Mouse (Mus musculus) heart, adult 8-10 months (tissue): ENCODE measurements around the gene Dclk2. TPM values are rescaled to one million over a fixed set of nuclear protein-coding genes. Genes with fewer than 3 reads are reported as not detected.

Experiments used
- DNase-seq: peaks from one replicate; pipeline ENCODE4 v3.0.0; 2022; ENCODE audit warnings: low spot score
- total RNA-seq, 4 experiments: library from RNA; stranded (reverse); gene quantifications; 2 replicates each; pipeline ENCODE4 v1.2.4; 2022

Gene Dclk2
- total RNA-seq, 4 experiments from 2014 or later = 0.84 to 1.7 (median 1.3) TPM

DNA sequence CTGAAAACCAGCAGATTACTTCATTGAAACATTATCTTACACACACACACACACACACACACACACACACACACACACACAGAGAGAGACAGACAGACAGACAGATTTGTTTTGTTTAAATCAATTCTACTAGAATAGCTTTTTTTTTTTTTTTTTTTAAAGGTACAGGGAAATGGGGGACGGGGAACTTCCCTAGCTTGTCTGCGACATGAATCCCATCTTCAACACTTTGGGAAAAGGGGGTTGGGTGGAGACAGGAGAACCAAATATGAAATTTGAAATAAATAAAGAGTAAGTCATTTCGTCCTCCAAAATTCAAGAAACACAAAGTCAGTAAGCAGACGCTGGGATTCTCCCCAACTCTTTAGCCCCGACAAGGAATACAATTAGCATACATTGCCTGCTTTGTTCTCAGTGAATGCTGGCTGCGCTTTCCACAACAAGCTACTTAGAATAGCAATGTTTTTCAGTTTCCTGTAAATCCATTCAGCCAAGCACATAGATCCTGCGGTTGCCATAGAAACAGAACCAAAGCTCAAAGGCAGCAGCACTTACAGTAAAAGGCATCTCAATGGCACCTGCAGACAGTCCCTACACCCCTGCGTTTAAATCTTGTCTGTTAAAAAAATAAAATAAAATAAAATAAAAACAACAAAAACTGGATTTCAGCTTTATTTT is 75.7 kb downstream of the Dclk2 start:
- DNase-seq = no peak

DNA sequence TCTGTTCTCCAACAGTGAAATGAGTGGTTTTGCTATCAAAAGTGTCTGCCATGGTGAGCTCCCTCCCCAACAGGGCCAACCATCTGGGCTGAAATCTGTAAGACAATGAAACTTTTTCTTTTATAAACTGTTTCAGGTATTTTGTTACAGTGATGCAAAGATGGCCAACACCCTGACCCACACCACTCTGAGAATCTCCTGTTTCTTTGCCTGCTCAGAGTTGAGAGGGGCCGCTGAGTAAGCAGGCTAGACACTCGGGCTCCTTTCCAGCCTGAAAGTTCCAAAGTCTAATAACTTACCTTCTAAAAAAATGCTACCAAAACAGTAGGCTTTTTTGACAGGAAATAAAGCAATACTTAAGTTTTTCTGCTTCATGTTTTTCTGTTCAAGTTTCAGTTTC is 78.2 kb downstream of the Dclk2 start:
- no peak for DNase-seq

DNA sequence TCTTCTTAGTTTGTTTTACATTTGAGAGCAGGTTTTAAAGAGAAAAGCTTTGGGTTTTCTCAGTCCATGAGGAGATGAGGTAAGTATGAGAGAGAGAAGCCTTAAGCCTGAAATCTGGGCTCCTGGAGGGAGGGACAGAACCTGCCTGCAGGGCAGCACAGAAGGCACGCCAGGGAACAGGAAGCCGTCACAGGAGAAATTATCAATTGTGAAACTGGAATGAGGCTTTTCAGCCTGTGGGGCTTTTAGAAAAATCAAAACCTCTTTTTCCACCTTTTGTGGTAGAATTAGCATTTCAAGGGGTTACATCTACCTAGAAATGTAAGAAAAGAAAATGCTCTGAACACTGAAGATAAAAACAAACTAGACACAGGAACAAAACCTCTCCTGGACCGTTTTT is 81.0 kb downstream of the Dclk2 start:
- no peak for DNase-seq

DNA sequence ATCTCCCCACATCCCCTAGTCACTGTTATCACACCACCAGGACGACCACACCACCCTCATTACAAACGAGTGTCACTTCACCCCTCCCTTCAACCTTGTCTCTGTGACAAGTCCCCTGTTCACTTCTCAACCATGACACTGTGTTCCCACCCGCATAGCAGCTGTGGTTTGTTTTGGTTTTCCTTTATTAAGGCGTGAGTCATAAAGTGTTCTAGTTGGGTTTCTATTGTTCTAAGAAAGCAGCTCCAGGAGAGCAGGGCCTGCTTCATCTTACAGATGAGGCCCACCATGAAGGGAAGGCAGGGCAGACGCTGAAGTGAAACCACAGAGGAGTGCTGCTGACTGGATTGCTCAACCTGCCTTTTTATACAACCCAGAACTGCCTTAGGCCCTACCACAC is 83.3 kb downstream of the Dclk2 start:
- no peak for DNase-seq

DNA sequence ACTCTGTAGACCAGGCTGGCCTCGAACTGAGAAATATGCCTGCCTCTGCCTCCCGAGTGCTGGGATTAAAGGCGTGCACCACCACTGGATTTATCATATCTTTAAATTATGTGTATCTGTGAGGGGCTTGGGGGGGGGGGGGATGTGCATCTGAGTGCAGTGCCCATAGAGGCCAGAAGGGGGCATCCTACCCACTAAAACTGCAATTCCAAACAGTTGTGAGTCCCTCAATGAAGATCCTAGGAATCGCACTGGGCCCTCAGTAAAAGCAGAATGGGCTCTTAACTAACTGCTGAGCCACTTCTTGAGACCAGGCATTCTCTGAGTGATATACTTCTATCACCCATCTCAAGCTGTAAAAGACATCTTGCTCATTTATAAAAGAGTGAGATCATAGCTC is 85.5 kb downstream of the Dclk2 start:
- no peak for DNase-seq

DNA sequence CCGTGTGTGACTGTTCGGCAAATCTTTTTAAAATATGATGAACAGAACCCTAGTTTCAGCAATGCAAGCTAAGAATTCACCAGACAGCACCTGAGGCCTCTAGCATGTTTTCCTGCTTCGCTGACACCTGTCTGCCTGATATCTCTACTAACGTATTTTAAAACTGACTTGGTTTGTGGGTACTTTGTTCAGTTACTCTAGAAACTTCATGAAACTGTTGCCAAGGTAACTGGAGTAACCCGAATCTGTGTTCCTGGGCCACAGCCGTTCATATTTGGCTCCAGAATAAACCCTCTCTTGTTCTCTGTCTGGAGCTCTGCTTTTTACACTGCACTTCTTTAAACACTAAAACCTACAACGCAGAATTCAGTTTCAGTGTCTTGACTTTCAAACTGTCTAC is 86.3 kb downstream of the Dclk2 start:
- no peak for DNase-seq

DNA sequence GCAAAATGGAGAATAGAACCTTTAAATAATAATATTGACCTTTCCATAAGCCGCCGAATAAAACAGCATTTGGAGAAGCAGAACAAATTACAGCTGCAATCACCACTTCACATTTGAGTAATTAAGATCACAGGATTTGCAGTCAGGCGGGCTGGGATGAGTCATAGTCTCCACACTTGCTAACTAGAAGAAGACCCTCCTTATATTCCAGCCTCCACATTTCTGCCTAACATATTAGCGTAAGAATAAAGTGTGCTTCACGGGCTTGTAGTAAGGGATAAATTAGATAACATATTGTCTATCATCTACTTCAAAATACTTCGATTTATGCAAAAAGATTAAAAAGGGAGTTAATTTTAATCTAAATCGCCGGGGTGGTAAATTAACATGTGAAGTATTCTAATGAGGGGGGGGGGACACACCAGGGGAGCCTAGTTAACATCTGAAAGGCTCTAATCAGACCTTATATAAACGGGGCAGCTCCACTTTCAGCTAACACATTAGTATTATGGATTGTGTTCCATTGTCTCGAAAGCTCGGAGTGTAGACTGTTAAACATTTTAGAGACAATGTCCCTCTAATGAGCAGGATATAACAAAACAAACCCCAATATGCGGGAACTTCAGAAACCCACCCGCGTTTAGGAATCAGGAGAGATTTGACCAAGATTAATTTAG is 87.9 kb downstream of the Dclk2 start:
- no peak for DNase-seq

DNA sequence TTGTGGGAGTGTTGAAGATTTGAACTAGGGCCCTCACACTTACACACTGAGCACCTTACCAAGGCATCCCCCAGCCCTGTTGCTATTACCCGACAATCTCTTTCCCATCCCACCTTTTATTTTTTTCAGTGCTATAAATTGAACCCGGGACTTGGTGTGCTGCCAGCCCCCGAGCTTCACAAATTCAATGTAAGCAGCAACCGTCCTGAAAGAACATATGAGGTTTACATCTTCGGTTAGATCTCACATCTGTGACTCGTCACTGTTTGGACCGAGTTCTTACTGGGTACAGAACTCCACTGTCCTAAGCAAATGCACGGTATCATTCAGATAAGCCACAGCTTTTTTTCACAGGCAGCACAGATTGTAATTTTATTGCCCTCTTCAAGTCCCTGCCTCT is 88.5 kb downstream of the Dclk2 start:
- no peak for DNase-seq

DNA sequence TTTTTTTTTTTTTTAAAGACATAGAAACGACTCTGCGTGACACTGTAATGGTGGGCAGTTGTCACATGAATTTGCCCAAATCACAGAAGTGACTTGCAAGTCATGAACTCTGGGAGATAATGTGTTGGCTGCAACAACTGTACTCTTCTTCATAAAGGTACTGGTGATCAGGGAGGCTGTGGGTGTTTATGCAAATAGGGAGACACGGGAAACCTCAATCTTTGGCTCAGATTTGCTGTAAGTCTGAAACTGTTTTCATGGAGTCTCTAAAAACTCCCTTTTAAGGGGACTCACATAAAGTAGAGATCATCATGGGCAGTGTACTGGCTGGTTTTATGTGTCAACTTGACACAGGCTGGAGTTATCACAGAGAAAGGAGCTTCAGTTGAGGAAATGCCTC is 93.1 kb downstream of the Dclk2 start:
- no peak for DNase-seq

DNA sequence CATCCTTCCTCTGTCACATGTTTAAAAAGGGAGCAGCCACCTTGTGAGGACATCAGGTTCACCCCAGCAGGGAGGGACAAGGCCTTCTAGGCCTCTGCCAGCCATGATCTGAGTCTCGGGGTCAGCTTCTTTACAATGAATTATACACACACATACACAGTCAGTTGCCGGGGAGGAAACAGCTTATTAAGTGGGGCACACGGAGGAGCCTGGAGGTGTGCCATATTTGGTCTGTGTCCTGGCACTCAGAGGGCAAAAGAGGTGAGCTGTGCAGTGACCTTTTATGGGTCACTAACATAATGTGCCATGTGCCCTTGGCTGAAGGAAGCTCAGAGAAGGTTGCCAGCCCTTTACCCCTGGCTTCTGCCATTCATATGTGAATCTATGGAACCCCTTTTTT is 99.3 kb downstream of the Dclk2 start:
- DNase-seq = no peak

DNA sequence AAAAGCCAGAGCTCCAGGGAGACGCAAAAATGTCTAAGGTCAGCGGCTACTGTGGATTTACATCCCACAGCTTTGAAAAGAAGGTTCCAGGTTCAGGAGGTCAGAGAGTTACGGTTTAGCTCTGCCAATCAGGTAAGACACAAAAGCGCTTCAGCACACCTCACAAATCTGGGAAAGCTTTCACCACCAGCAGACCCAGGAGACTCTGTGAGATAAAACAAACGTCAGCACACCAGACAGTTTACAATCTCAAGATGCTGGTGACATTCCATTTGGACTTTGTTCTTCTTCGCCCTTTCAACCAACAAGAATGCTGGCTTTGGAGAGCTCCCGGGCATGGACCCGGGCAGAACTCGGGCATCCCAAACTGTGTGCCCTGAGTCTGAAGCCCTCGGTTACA is 100.3 kb downstream of the Dclk2 start:
- no peak for DNase-seq

DNA sequence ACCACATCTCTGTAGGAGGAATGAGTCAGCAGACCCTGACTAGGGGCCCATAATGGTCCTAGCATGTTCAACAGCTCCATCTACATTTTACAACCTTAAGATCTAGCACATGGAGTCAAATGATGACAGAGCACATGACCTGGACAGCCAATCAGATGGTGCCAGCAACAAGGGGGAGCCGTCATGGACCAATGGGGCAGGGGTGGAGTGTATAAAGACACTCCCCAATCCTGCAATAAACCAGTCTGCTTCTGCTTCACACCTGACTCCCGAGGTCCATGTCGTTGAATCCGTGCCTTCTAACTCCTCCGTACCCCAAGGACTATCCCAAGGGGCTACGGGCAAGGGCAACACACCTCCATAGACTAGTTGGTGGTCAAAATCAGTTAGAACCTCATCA is 101.3 kb downstream of the Dclk2 start:
- DNase-seq = no peak

DNA sequence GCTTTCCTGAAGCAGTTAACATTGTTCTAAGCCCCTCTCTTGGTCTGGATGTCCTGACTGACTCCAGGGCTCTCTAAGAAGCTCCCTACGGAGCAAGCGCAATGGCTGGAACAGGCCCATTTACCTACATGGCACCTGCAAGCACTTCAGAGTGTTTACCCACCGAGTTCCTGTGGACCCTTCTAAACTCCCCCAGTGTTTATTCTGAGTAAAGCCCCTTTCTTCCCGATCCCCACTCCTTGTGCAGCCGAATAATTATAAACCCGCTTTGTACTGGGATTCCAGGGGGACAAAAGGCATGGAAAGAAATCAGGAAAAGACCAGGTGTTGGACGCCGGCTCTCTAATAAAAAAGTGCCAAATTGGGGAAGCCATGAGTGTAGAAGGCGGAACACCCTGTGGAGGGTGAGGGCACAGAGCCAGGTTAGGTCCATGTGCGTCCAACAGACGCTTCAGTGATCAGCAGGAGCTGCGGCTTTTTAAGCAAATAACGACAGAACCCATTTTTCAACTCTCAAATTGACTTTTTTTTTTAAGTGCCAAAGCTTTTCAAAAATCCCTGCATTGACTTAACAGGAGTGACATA is 102.6 kb downstream of the Dclk2 start:
- DNase-seq = no peak

DNA sequence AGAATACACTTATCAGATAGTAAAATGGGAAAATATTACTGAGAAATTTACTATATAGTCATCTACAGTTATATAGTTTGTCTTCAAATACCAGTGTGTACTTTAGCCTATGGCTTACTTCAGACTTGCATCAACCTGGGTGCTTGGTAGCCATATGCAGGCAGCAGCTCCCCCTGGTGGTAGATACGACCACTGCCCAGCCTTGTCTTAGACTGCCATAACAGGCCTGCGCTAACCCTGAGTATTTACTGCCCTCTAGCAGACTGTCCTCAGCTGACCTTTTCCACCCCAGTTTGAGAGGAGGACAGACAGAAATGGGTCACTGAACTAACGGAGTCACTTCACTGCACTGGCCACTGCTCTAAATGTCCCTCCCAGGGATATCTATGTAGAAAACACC is 108.0 kb downstream of the Dclk2 start:
- DNase-seq = peak; percentile 86

DNA sequence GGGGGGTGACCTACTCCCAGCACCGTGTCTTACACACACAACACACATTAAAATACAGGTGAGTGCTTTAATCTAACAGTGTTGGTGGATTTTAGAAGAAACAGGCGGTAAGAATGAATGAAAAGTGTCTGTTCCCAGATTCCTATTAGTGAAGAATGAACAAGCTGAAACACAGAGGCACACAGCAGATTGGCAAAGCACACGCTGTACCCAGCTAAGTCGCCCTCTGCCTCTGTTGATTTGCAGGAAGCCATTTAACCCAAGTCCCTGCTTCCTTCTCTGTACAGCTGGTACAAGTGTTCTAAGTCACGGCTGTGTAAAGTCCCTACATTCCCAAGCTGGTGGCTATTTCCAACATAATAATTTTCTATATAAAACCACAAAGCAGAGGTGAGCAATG is 109.7 kb downstream of the Dclk2 start:
- no peak for DNase-seq

DNA sequence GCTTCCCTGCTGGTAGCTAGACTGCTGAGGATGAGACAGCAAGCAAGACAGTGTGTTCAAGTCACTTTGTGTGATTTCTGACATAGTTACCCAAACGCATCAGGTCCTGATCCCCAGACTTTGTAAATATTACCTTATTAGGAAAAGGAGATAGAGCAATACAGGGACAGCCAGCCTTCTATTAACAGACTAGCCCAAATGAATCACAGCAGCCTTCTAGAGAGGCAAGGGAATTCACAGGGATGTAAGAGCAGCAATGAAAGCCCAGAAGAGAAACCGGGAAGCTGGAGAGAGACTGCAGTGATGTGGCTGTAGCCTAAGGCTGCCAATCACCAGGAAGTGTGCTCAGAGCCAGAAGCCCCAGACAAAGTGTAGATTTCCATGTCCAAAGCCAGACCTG is 111.0 kb downstream of the Dclk2 start:
- no peak for DNase-seq

DNA sequence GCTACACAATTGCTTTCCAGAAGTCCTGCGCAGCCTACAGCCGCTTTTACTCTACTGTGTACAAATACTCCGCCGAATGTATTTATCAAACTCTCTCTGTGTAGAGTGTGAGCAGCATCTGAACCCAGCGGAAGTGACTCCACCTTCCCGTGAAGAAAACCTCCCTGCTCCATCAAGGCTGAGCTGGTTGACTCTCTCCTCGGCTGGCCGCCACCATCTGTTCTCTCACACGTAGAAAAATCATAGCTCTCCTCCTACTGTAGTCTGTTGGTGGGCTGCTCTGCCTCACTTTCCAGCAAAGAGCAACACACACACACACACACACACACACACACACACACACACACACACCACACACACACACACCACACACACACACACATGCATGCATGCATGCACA is 111.5 kb downstream of the Dclk2 start:
- DNase-seq = no peak

DNA sequence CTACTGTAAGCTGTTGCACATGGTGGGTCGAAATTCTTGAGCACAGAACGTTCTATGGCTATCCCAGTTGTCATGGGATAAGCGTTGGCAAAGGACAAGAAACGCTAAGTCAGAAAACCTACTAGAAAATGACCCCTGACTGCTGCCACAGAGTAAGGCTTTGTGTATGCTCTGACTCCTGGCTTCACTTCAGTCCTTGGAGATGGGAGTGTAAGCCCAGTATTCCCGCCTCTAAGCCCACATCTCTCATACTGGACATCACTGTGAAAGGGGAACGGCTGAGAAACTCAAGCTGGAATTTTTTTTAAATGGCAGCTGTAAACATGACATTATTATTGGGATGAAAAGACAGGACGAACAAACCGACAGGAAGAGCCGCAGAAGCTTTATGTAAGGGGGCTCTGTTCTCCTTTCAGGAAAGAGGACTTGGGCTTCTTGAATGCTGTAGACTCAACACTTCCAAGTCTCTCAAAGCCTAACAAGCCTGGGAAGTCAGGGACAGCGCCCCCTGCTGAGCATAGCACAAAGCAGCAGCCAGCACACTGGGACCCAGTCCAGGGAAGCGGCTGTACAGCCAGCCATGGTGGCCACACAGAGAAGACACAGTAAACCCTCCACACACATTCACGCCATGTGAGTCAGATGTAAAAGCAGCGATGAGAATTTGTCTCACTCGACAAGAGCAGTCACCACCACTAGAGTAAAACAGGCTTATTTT is 112.7 kb downstream of the Dclk2 start:
- no peak for DNase-seq

DNA sequence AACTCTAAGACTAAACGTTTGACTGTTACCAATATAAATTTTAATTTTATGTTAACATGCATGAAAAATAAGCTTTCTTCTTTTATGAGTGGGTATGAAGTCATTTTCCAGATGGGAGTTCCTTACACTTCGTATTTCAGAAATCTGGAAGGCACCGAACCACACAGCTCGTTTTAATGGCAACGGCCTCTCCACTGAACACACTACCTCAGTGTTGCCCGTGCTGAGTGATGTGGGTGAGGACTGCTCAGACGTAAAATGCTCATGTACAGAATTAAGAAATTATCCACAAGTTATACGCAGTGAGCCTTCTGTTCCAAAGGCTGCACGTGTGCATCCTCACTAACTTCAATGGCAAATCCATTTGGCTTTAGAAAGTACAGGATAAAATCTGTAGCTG is 113.8 kb downstream of the Dclk2 start:
- no peak for DNase-seq

DNA sequence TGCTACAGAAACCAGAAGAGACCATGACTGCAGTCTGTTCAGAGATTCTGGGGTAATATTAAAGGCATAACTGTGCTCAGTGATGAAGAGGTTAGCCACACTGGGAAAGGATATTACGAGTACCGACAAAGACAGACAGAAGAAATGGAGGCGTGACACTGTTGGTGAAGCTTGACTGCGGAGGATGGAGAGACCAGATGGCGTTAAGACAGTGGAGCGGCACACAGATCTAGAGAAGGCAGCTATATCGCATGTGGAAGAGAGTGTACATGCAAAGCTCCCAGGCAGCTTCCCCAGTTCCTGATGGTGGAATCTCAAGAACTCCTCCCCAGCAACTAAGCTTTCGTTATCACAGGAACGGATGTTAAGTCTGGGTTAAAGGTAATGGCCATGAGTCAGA is 116.4 kb downstream of the Dclk2 start:
- no peak for DNase-seq

DNA sequence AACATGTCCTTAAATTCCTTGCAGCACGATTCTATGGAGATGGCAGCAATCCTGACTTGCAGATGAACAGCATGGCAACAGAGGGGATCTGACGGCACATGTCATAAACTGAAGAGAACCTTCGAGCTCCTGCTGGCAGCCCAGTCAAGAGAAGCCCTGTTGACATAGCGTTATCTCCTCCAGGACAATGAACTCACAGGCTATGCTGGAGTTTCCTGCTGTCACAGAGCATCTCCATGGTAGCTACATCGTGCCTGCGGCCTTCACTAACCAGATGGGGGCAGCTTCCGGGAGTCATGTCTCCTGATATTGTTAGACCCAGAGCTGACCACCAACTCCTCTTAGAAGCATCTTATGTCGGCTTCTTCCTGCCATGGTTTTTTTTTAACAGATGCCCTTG is 117.8 kb downstream of the Dclk2 start:
- DNase-seq = no peak

DNA sequence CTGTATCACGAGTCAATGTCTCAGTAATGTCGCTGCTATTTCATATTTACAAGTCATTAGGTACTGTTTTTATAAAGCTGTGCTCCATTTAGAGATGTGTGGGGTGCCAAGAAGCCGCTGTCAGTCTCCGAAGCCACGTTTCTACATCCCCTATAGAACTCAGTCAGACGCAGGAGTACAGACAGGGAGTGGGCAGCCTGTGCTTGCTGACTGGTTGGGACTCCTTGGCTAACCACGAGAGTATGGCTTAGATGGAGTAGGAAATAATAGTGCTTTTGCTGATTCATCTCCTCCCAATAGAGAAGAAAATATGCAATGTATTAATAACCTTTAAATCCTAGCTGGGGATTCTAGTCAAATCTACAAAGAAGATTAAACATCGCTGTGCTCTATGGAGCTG is 119.8 kb downstream of the Dclk2 start:
- no peak for DNase-seq

DNA sequence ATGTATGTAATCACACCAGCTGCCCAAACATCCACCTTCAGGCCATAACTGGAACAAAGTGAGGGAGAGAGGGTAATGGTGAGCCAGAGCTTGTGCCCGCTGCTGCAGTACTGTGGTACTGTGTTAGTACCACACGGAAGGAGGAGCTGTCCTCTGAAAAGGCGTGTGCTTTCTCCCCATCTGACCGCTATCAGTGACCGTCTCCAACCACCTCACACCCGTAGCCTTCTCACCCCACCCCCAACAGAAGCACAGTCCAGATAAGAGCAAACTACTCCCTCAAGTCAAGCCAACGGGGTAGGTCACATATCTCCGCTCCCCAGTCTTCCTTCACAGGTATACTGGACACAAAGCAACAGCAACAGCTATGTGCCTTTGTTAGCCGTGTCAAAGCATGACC is 121.6 kb downstream of the Dclk2 start:
- no peak for DNase-seq
